Mouse (Mus musculus): ENCODE measurements around the gene B4galt3. TPM values are rescaled to one million over a fixed set of nuclear protein-coding genes. Genes with fewer than 3 reads are reported as not detected.
"Not testable (repeated sequence)": the region's sequence is repeated elsewhere in the genome, so short reads cannot be mapped to it uniquely, and the experiment has no call there.

B4galt3 gene
- total RNA-seq, 2 experiments from 2014 or later, result 74.2 to 87.8 TPM

GRCm38 (mm10) chr1:171282086-171282805, 12.1 kb downstream of the B4galt3 start:
- DNase-seq, result no peak
- intact Hi-C loops (cut with DNase I), result no loop called here

DNA sequence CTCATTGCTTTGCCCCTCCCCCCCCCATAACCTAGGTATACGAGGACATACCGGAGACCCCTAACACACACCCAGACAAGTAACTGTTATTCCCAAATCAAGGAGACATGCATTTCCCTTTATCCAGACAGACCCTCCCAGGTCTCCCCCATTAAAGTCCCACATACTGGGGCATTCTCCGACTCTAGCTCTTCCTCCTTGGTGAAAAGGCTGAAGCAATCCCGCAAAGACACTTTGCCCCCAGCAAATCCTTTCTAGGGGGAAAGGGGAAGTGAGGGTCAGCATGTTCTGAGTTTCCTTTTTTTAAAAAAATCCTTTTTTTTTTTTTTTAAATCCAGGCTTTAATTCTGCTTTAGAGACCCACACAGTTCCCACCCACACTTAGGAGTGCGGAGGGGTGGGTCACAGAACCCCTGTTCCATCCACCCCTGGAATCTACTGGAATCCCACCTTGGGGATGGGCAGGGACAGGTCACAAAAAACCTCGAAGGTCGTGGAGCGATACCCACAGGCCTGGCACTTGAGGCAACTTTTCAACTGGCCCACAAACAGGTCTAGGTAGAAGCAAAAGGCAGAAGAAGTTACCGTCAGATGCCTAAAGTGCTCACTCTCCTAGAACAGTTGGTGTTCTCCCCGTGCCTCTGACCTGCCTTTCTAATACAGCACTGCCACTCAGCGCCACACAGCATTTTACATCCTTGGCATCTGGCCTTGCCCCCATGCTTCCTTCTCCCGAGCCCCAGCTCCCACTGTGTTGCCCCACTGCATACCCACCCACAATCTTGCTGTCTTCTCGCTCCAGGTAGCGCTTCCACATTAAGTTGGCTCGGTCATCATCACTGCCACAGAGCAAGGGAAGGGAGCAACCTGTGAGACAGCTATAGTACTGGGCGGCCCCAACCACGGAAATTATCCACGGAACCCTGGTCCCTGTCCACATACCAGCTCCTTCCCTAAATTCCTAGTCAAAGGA, 13.3 kb downstream of the B4galt3 start:
- DNase-seq, result no peak
- intact Hi-C loops (cut with DNase I), result no loop called here

GRCm38 (mm10) chr1:171284491-171284890, 14.4 kb downstream of the B4galt3 start:
- intact Hi-C loops (cut with DNase I), result no loop called here
- no peak for DNase-seq

DNA sequence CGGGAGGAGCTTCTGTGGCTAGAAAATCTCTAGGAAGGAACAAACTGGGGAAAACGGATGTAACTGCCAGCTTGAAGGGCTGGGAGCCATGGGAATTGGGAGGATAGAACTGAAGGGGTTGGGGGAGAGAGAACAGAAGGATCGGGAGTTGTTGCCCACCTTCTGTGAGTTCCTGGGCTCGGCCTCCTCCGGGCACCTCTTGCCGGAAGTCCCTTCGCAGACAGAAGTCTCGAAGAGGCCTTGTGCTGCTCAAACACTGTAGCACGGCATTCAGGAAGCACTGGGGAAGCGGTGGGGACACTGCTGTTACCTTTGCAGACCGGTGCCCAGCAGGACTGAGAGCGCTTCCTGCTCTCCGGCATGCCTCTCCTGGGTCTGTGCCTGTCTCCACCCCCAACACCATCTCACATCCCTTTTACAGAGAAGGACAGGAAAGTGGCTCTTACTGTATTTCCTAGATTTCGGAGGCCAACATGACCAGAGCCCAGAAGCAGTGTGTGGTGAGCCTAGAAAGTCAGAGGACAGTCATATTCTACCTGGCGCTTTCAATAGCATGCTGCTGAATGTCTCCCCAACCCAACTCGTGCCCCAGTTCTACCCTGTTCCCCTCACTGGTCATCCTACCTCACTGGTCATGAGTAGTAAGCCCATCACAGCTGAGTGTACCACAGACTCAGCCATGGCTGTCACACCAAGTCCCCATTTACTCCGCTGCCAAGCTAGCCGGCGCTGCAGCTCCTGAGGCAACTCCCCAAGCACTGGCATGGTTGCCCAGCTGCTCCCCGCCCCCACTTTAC, 15.2 kb downstream of the B4galt3 start:
- DNase-seq, result no peak

GRCm38 (mm10) chr1:171286517-171286916, 16.4 kb downstream of the B4galt3 start:
- DNase-seq, result no peak

More for the DNA sequence above, 15.2 kb downstream of the B4galt3 start:
- intact Hi-C loops (cut with DNase I), result no loop called here

GRCm38 (mm10) chr1:171287136-171288081, 17.3 kb downstream of the B4galt3 start, which contains the start of gene Usp21:
Gene Usp21, minus strand, starts transcription at chr1:171287991.
- intact Hi-C loops (cut with DNase I), result no loop called here
- peak; percentile 97 for DNase-seq

More at GRCm38 (mm10) chr1:171286517-171286916, 16.4 kb downstream of the B4galt3 start:
- intact Hi-C loops (cut with DNase I), result no loop called here

- no peak for DNase-seq
- intact Hi-C loops (cut with DNase I), result no loop called here
Observed at GRCm38 (mm10) chr1:171288328-171288727, 18.2 kb downstream of the B4galt3 start.

- intact Hi-C loops (cut with DNase I), result no loop called here
- DNase-seq, result no peak
Observed at GRCm38 (mm10) chr1:171293351-171293750, 23.2 kb downstream of the B4galt3 start.

- intact Hi-C loops (cut with DNase I), result no loop called here
- no peak for DNase-seq
Observed at GRCm38 (mm10) chr1:171293906-171294297, 23.8 kb downstream of the B4galt3 start.

DNA sequence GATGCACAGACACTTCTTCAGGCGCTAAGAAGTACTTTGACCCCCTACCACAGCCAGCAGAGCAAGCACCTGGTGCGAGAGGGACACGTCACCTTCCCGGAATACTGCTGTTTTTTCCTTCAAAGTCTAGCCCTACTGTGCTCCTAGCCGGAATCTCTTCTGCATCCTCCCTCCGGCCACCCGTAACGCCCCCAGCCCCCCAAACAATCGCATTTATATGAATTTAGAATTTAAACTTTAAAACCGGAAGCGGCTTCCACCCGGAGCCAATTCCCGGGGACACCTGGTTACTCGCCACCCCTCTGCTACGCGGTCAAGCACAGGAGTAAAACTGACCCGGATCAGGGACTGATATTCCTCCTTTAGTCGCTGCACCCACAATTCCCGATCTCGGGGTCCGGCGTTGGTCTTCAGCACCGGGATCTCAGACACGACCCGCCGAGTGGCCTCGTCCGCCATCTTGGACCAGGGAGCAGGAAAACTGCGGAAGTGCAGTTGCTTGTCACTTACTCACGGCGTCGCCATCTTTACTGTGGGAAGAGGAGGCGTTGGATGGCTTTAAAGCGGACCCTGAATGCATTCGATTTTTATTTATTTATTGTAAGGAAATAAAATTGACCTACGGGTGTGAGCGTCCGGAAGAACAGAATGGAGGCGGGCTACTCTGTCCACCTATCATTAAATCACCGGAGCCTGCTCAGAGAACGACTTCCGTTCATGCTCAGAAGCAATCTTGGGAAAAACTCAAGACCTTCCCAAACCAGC, 24.4 kb downstream of the B4galt3 start, which contains the start of gene Ufc1:
Gene Ufc1, minus strand, starts transcription at position 727 of the 765 bp plus-strand sequence.
- peak; percentile 79 for DNase-seq
- intact Hi-C loops (cut with DNase I), result no loop called here

DNA sequence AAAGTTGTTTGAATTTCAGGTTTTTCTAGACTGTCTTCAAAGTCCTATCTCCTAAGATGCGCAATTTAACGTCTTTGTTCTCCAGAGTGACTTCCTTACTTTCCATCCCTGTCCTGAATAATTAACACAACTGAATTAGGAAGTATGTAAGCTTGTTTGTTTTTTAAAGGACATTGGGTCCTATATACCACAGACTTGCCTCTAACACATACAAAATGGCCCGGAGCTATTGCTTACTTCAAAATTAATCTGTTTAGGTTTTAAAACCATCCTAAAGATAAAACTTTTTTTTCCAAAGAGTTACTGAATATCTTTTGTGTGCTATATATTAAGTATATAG, 24.9 kb downstream of the B4galt3 start:
- intact Hi-C loops (cut with DNase I), result no loop called here
- no peak for DNase-seq

GRCm38 (mm10) chr1:171298226-171298625, 28.1 kb downstream of the B4galt3 start:
- intact Hi-C loops (cut with DNase I), result no loop called here

DNA sequence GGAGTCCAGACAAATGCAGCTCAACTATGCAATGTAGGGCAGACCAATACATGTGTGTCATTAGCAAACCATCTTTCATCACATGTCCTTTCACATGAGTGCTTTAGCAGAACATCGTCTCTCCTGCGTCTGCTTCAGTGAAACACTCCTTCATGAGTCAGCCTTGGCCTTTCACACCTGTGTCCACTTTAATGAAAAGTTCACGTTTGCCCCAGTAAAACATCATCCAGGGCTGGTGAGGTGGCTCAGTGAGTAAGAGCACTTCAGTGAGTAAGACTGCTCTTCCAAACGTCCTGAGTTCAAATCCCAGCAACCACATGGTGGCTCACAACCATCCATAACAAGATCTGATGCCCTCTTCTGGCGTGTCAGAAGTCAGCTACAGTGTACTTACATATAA, 36.0 kb downstream of the B4galt3 start:
- DNase-seq; intact Hi-C loops (cut with DNase I): not testable (repeated sequence)

More at GRCm38 (mm10) chr1:171298226-171298625, 28.1 kb downstream of the B4galt3 start:
- DNase-seq, result no peak

GRCm38 (mm10) chr1:171309321-171309720, 39.2 kb downstream of the B4galt3 start:
- no peak for DNase-seq
- intact Hi-C loops (cut with DNase I), result no loop called here

GRCm38 (mm10) chr1:171319748-171320147, 49.6 kb downstream of the B4galt3 start:
- DNase-seq, result no peak
- intact Hi-C loops (cut with DNase I), result no loop called here

GRCm38 (mm10) chr1:171320151-171320550, 50.0 kb downstream of the B4galt3 start:
- intact Hi-C loops (cut with DNase I), result no loop called here

GRCm38 (mm10) chr1:171321415-171321814, 51.3 kb downstream of the B4galt3 start:
- intact Hi-C loops (cut with DNase I), result no loop called here
- DNase-seq, result no peak

More at GRCm38 (mm10) chr1:171320151-171320550, 50.0 kb downstream of the B4galt3 start:
- no peak for DNase-seq

GRCm38 (mm10) chr1:171322012-171322411, 51.9 kb downstream of the B4galt3 start:
- no peak for DNase-seq
- intact Hi-C loops (cut with DNase I), result no loop called here

DNA sequence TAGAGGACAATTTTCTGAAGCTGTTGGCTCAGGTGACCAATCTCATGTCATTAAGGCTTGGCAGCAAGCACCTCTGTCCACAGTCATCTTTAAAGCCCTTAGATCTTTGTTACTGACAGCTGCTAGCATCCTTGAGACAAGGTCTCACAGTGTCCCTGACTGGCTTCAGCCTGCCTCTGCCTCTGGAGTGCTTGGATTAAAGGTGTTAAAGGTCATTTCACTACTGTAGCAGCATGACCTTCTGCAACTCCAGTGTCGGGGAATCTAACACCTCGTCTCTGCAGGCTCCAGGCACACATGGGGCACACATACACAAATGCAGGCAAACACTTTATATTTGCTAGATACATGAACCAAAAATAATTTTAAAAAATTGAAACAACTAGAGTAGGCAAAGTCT, 55.4 kb downstream of the B4galt3 start:
- intact Hi-C loops (cut with DNase I), result no loop called here
- DNase-seq, result no peak

Data from left cerebral cortex, postnatal 4 days (tissue).